In genomic region chr2:60877543-60878386, GRCm38 (mm10) we compare ENCODE assay signal across 10 mouse cellular contexts.
DNase-seq lines count a peak whose midpoint lies in the region; ATAC-seq and TF ChIP-seq lines count a peak whose summit lies in the region.
"Had no signal": no experiment of that assay in that cellular context is flagged by ENCODE, and none has a peak within 500 bp of the region (broad histone marks: within the 10 kb centered on the region; RNA-seq: fewer than 3 reads in every experiment).

No protein-coding gene starts in this region.

- DNase-seq in adrenal gland, postnatal 14 days, result peak; percentile 19
- DNase-seq in adrenal gland, postnatal 25 days, result no peak
- DNase-seq in lung, embryonic 14.5 days, result peak; percentile 62
- no peak for DNase-seq in lung, postnatal 4 days
- no peak for DNase-seq in retina, embryonic 14.5 days (ENCODE audit: low spot score)
- DNase-seq in left cerebral cortex, adult 11 months (ENCODE audit: low spot score), result no peak
- DNase-seq: midbrain, embryonic 14.5 days; spleen, adult 18-20 months had no signal

- 39% methylated on average over 14 of the region's 14 CpGs for WGBS in lung, embryonic 14.5 days
- WGBS in small intestine, adult 2 months, result 73% methylated on average over 14 of the region's 14 CpGs

- H3K27me3 ChIP-seq in lung, embryonic 14.5 days (ENCODE audit: insufficient read depth, low read length), result no peaks in the 10 kb centered on the region
- H3K27me3 ChIP-seq in small intestine, adult 2 months (ENCODE audit: control insufficient read depth, insufficient read depth, low read length), result peaks cover 3% of the 10 kb centered on the region; the same call in 1 of the 2 replicates

- peak overlapping the region; percentile 20; the same call in 1 of the 2 replicates for H3K4me2 ChIP-seq in lung, embryonic 14.5 days

- H3K27ac ChIP-seq in lung, embryonic 14.5 days (ENCODE audit: low read depth), result peak overlapping the region; percentile 54
- H3K27ac ChIP-seq in small intestine, adult 2 months (ENCODE audit: insufficient read depth, low read depth, low read length), result 0 out of 2 replicates have a peak overlapping the region, but pooled peaks have one; percentile 26

- H3K9ac ChIP-seq in lung, embryonic 14.5 days, result no peak overlapping the region

- TF ChIP-seq CTCF in lung, embryonic 14.5 days (IDR thresholded peaks at IDR 0.05; ENCODE audit: low read depth), result peak; percentile 13; the same call in 1 of the 2 replicates
- no peak for TF ChIP-seq CTCF in small intestine, adult 2 months (IDR thresholded peaks at IDR 0.05; ENCODE audit: extremely low read depth, insufficient read length, insufficient replicate concordance, low read depth, low read length)

- no peak overlapping the region for H3K4me3 ChIP-seq in lung, embryonic 14.5 days (ENCODE audit: low read depth, low read length)
- no peak overlapping the region for H3K4me3 ChIP-seq in small intestine, adult 2 months (ENCODE audit: low read depth, low read length)

- ATAC-seq in lung, embryonic 14.5 days (ENCODE audit: insufficient read depth), result no peak
- ATAC-seq in inflammation-experienced regulatory T-cells, adult 6 months, result peak; percentile 61

- H3K9me3 ChIP-seq in lung, embryonic 14.5 days (ENCODE audit: low read depth, low read length), result no peaks in the 10 kb centered on the region

- peaks cover 42% of the 10 kb centered on the region for H3K4me1 ChIP-seq in lung, embryonic 14.5 days (ENCODE audit: insufficient read depth)
- H3K4me1 ChIP-seq in small intestine, adult 2 months (ENCODE audit: control insufficient read depth, insufficient read depth, insufficient read length, low read length), result peaks cover 3% of the 10 kb centered on the region; the same call in 1 of the 2 replicates

- H3K36me3 ChIP-seq in lung, embryonic 14.5 days (ENCODE audit: insufficient read depth), result peaks cover 9% of the 10 kb centered on the region
- H3K36me3 ChIP-seq in small intestine, adult 2 months (ENCODE audit: control insufficient read depth, insufficient read depth, low read length), result no peaks in the 10 kb centered on the region

- no peak for TF ChIP-seq POLR2A in small intestine, adult 2 months (IDR thresholded peaks at IDR 0.05; ENCODE audit: low read depth, low read length)

Comparison
In these comparisons a context has a peak if more than half of its experiments do, and no peak if none do; other contexts are left out.
1. DNase-seq: peak in adrenal gland, postnatal 14 days (single experiment) and lung, embryonic 14.5 days (single experiment); none in adrenal gland, postnatal 25 days (single experiment), lung, postnatal 4 days (0 of 2), retina, embryonic 14.5 days (single experiment) and left cerebral cortex, adult 11 months (single experiment).